Mouse (Mus musculus) midbrain, postnatal 0 days (tissue): ENCODE measurements around the gene Oxct1. TPM values are rescaled to one million over a fixed set of nuclear protein-coding genes. Genes with fewer than 3 reads are reported as not detected.

ENCODE experiments used
- ATAC-seq: fragments of 200-750 bp; cut with Nextera tagmentation; 2 replicates; pipeline ENCODE4 v1.8.0; 2017; ENCODE audit warnings: moderate number of reproducible peaks, mild to moderate bottlenecking, moderate TSS enrichment, moderate library complexity; ENCODE audit not compliant: low FRiP score
- DNase-seq: peaks from one replicate; pipeline ENCODE4 v3.0.0-alpha.2; 2015; ENCODE audit warnings: low spot score
- H3K27ac ChIP-seq: fragments of 300-500 bp; sonication (generic); 2 replicates; pipeline ENCODE4 v1.5.1; 2014; ENCODE audit warnings: low read depth, mild to moderate bottlenecking, low read length, mixed read lengths
- H3K27me3 ChIP-seq: fragments of 300-500 bp; sonication (generic); 2 replicates; pipeline ENCODE4 v1.6.1; 2014; ENCODE audit warnings: low read length, control low read depth, mixed read lengths; ENCODE audit not compliant: insufficient read depth
- H3K36me3 ChIP-seq: fragments of 300-500 bp; sonication (generic); 2 replicates; pipeline ENCODE4 v1.6.1; 2014; ENCODE audit warnings: low read length, control low read depth, mixed read lengths; ENCODE audit not compliant: insufficient read depth
- H3K4me1 ChIP-seq: fragments of 300-500 bp; sonication (generic); 2 replicates; pipeline ENCODE4 v1.6.1; 2014; ENCODE audit warnings: mild to moderate bottlenecking, control low read depth, antibody characterized with exemption, low read length, mixed read lengths; ENCODE audit not compliant: insufficient read depth
- H3K4me2 ChIP-seq: fragments of 300-500 bp; sonication (generic); 2 replicates; pipeline ENCODE4 v1.6.1; 2014; ENCODE audit warnings: low read depth, mild to moderate bottlenecking, low read length, mixed read lengths; ENCODE audit not compliant: poor library complexity, severe bottlenecking
- H3K4me3 ChIP-seq: fragments of 300-500 bp; sonication (generic); 2 replicates; pipeline ENCODE4 v1.5.1; 2014; ENCODE audit warnings: low read depth, mild to moderate bottlenecking, low read length, moderate library complexity
- H3K9ac ChIP-seq: fragments of 300-500 bp; sonication (generic); replicated peaks from 2 replicates; pipeline ENCODE4 v1.6.1; 2014; ENCODE audit warnings: mild to moderate bottlenecking, low read length, moderate library complexity, mixed read lengths; ENCODE audit not compliant: poor library complexity, severe bottlenecking
- H3K9me3 ChIP-seq: fragments of 300-500 bp; sonication (generic); 2 replicates; pipeline ENCODE4 v1.6.1; 2016; ENCODE audit warnings: low read length, control low read depth
- CTCF ChIP-seq: IDR thresholded peaks from 2 replicates; pipeline ENCODE4 v1.5.1; 2016; ENCODE audit warnings: antibody characterized with exemption, mild to moderate bottlenecking
- WGBS: fragments of 180-500 bp; shearing (Covaris S2); extraction: QIAGEN DNeasy Blood & Tissue Kit; methylation state at CpG from one replicate; pipeline ENCODE4 v1.1.7; 2014; 5-methylcytosine and 5-hydroxymethylcytosine counted together
- polyA plus RNA-seq: library from polyadenylated mRNA; unstranded; fragments of >200 nt; fragmentation: Nextera tagmentation; extraction: Ambion mirVana; gene quantifications from 2 replicates; pipeline ENCODE4 v1.2.1, GENCODE M21; 2015
- total RNA-seq: library from RNA; depleted of rRNA; stranded (reverse); fragments of >200 nt; gene quantifications from 2 replicates; pipeline ENCODE4 v1.2.3, GENCODE M21; 2014

Oxct1 gene
- total and polyA plus RNA-seq, 2 experiments from 2014 or later = 240 to 461 TPM

GRCm38 (mm10) chr15:3987981-3988380 lies 38.2 kb upstream of the Oxct1 start:
- Histone ChIP-seq H3K9me3 (no peaks in the 10 kb centered on the region), H3K4me1 (no peaks in the 10 kb centered on the region), H3K9ac (no peak overlapping the region), H3K4me3 (no peak overlapping the region), H3K36me3 (peaks cover 28% of the 10 kb centered on the region), H3K27ac (no peak overlapping the region), H3K27me3 (no peaks in the 10 kb centered on the region), H3K4me2 (no peak overlapping the region)
- DNase-seq (peak; percentile 62), ATAC-seq (peak; percentile 41; the same call in 1 of the 2 replicates)
- 69% methylated on average over 2 of the region's 2 CpGs for WGBS
- TF ChIP-seq CTCF = peak; percentile 84

GRCm38 (mm10) chr15:3994852-3995447 lies 31.2 kb upstream of the Oxct1 start:
- peak overlapping the region; percentile 47 for H3K4me2 ChIP-seq
- H3K27ac ChIP-seq = peak overlapping the region; percentile 87
- H3K9me3 ChIP-seq = no peaks in the 10 kb centered on the region
- peaks cover 17% of the 10 kb centered on the region for H3K36me3 ChIP-seq
- no peak for TF ChIP-seq CTCF
- H3K4me1 ChIP-seq = no peaks in the 10 kb centered on the region
- DNase-seq (no peak), ATAC-seq (no peak)
- no peaks in the 10 kb centered on the region for H3K27me3 ChIP-seq
- 24% methylated on average over 14 of the region's 14 CpGs for WGBS
- H3K9ac ChIP-seq = peak overlapping the region; percentile 83
- peak overlapping the region; percentile 73 for H3K4me3 ChIP-seq

- H3K4me1 ChIP-seq = no peaks in the 10 kb centered on the region
- peaks cover 10% of the 10 kb centered on the region; the same call in 1 of the 2 replicates for H3K36me3 ChIP-seq
- H3K9ac ChIP-seq = peak within 1 kb of the TSS; percentile 83
- under 1% methylated on average over 61 of the region's 61 CpGs for whole genome bisulfite sequencing
- peak; percentile 99 for ATAC-seq
- peak; percentile 99 for DNase-seq
- peak within 1 kb of the TSS; percentile 87 for H3K27ac ChIP-seq
- H3K9me3 ChIP-seq = no peaks in the 10 kb centered on the region
- no peak for TF ChIP-seq CTCF
- no peaks in the 10 kb centered on the region for H3K27me3 ChIP-seq
- peak within 1 kb of the TSS; percentile 63 for H3K4me2 ChIP-seq
- H3K4me3 ChIP-seq = peak within 1 kb of the TSS; percentile 73
Observed at GRCm38 (mm10) chr15:3995448-3996266, 30.5 kb upstream of the Oxct1 start, which contains the start of gene AW549877. AW549877 (minus strand) TSS chr15:3995744.

GRCm38 (mm10) chr15:3996267-3997010 lies 29.7 kb upstream of the Oxct1 start:
- Histone ChIP-seq H3K27me3 (no peaks in the 10 kb centered on the region), H3K9me3 (no peaks in the 10 kb centered on the region), H3K27ac (peak overlapping the region; percentile 78), H3K4me3 (peak overlapping the region; percentile 73), H3K9ac (peak overlapping the region; percentile 51), H3K4me2 (peak overlapping the region; percentile 63), H3K4me1 (no peaks in the 10 kb centered on the region), H3K36me3 (peaks cover 7% of the 10 kb centered on the region; the same call in 1 of the 2 replicates)
- WGBS = 21% methylated on average over 14 of the region's 14 CpGs
- no peak for ATAC-seq
- no peak for TF ChIP-seq CTCF
- no peak for DNase-seq

- no peak for TF ChIP-seq CTCF
- H3K27ac ChIP-seq = no peak overlapping the region
- DNase-seq (no peak), ATAC-seq (no peak)
- H3K4me3 ChIP-seq = no peak overlapping the region
- no peaks in the 10 kb centered on the region for H3K36me3 ChIP-seq
- H3K4me1 ChIP-seq = no peaks in the 10 kb centered on the region
- H3K9me3 ChIP-seq = no peaks in the 10 kb centered on the region
- no peaks in the 10 kb centered on the region for H3K27me3 ChIP-seq
- no peak overlapping the region for H3K9ac ChIP-seq
- H3K4me2 ChIP-seq = no peak overlapping the region
- WGBS = 66% methylated on average over 2 of the region's 2 CpGs
Observed at GRCm38 (mm10) chr15:3999144-3999543, 27.0 kb upstream of the Oxct1 start.
